Mouse (Mus musculus) megakaryocyte, adult 5-6 weeks (primary cell): ENCODE results near the gene Krt6b. TPM values are rescaled to one million over a fixed set of nuclear protein-coding genes. Genes with fewer than 3 reads are reported as not detected.

Experiments used
- total RNA-seq, 2 experiments: library from RNA; stranded (forward) in 1 of 2; stranded (reverse) in 1 of 2; fragments of 153-499, 151-499 nt in 1 of 2; fragments of 221-1000, 200-1000 nt in 1 of 2; gene quantifications; 2 replicates each; pipeline versions ENCODE4 v1.2.3 to v1.2.4; 2015 to 2017

Gene Krt6b
- total RNA-seq, 2 experiments from 2014 or later: not detected

Other genes with a start within 250 kb of the Krt6b start
- gene Krt87, start 241.5 kb downstream of the Krt6b start, total RNA-seq (2015): not detected in 2 replicates
- not detected in 2 replicates for gene Krt87, start 241.5 kb downstream of the Krt6b start, total RNA-seq (2017)
- not detected in 2 replicates for gene Krt88, start 232.5 kb downstream of the Krt6b start, total RNA-seq (2015)
- gene Krt88, start 232.5 kb downstream of the Krt6b start, total RNA-seq (2017): not detected in 2 replicates
- gene Krt81, start 216.5 kb downstream of the Krt6b start, total RNA-seq (2015): 0.18 TPM in 1 of 2 replicates, not detected in the other
- not detected in 2 replicates for gene Krt81, start 216.5 kb downstream of the Krt6b start, total RNA-seq (2017)
- gene Krt86, start 206.8 kb downstream of the Krt6b start, total RNA-seq (2015): 0.33 and 1.4 TPM in 2 replicates
- gene Krt86, start 206.8 kb downstream of the Krt6b start, total RNA-seq (2017): 0.59 and 0.81 TPM in 2 replicates
- gene Krt83, start 188.8 kb downstream of the Krt6b start, total RNA-seq (2015): 1.5 and 2.5 TPM in 2 replicates
- gene Krt83, start 188.8 kb downstream of the Krt6b start, total RNA-seq (2017): 0.73 and 1.1 TPM in 2 replicates
- gene Gm49425, start 163.0 kb downstream of the Krt6b start, total RNA-seq (2015): not detected in 2 replicates
- not detected in 2 replicates for gene Gm49425, start 163.0 kb downstream of the Krt6b start, total RNA-seq (2017)
- not detected in 2 replicates for gene Krt84, start 147.5 kb downstream of the Krt6b start, total RNA-seq (2015)
- gene Krt84, start 147.5 kb downstream of the Krt6b start, total RNA-seq (2017): not detected in 2 replicates
- gene Krt82, start 129.6 kb downstream of the Krt6b start, total RNA-seq (2015): not detected in 2 replicates
- not detected in 2 replicates for gene Krt82, start 129.6 kb downstream of the Krt6b start, total RNA-seq (2017)
- gene Krt90, start 117.3 kb downstream of the Krt6b start, total RNA-seq (2015): not detected in 2 replicates
- not detected in 2 replicates for gene Krt90, start 117.3 kb downstream of the Krt6b start, total RNA-seq (2017)
- not detected in 2 replicates for gene Krt75, start 106.4 kb downstream of the Krt6b start, total RNA-seq (2015)
- gene Krt75, start 106.4 kb downstream of the Krt6b start, total RNA-seq (2017): not detected in 2 replicates
- gene Gm5414, start 52.1 kb downstream of the Krt6b start, total RNA-seq (2015): not detected in 2 replicates
- not detected in 2 replicates for gene Gm5414, start 52.1 kb downstream of the Krt6b start, total RNA-seq (2017)
- not detected in 2 replicates for gene Gm5478, start 32.9 kb downstream of the Krt6b start, total RNA-seq (2015)
- not detected in 2 replicates for gene Gm5478, start 32.9 kb downstream of the Krt6b start, total RNA-seq (2017)
- gene Krt6a, start 14.0 kb upstream of the Krt6b start, total RNA-seq (2015): not detected in 2 replicates
- gene Krt6a, start 14.0 kb upstream of the Krt6b start, total RNA-seq (2017): not detected in 2 replicates
- not detected in 2 replicates for gene Krt5, start 32.6 kb upstream of the Krt6b start, total RNA-seq (2015)
- not detected in 2 replicates for gene Krt5, start 32.6 kb upstream of the Krt6b start, total RNA-seq (2017)
- gene Krt71, start 62.8 kb upstream of the Krt6b start, total RNA-seq (2015): not detected in 2 replicates
- not detected in 2 replicates for gene Krt71, start 62.8 kb upstream of the Krt6b start, total RNA-seq (2017)
- not detected in 2 replicates for gene Krt72, start 106.2 kb upstream of the Krt6b start, total RNA-seq (2015)
- not detected in 2 replicates for gene Krt72, start 106.2 kb upstream of the Krt6b start, total RNA-seq (2017)
- not detected in 2 replicates for gene Krt73, start 122.1 kb upstream of the Krt6b start, total RNA-seq (2015)
- not detected in 2 replicates for gene Krt73, start 122.1 kb upstream of the Krt6b start, total RNA-seq (2017)
- not detected in 2 replicates for gene Krt2, start 137.9 kb upstream of the Krt6b start, total RNA-seq (2015)
- not detected in 2 replicates for gene Krt2, start 137.9 kb upstream of the Krt6b start, total RNA-seq (2017)
- gene Krt1, start 170.5 kb upstream of the Krt6b start, total RNA-seq (2015): not detected in 2 replicates
- not detected in 2 replicates for gene Krt1, start 170.5 kb upstream of the Krt6b start, total RNA-seq (2017)
- gene Krt77, start 189.4 kb upstream of the Krt6b start, total RNA-seq (2015): not detected in 2 replicates
- 0.11 TPM in 1 of 2 replicates, not detected in the other for gene Krt77, start 189.4 kb upstream of the Krt6b start, total RNA-seq (2017)
- not detected in 2 replicates for gene Krt76, start 212.6 kb upstream of the Krt6b start, total RNA-seq (2015)
- gene Krt76, start 212.6 kb upstream of the Krt6b start, total RNA-seq (2017): not detected in 2 replicates
- not detected in 2 replicates for gene Krt4, start 244.4 kb upstream of the Krt6b start, total RNA-seq (2015)
- not detected in 2 replicates for gene Krt4, start 244.4 kb upstream of the Krt6b start, total RNA-seq (2017)